Mouse (Mus musculus): ENCODE results near the gene Lmo7.

Lmo7 gene

DNA sequence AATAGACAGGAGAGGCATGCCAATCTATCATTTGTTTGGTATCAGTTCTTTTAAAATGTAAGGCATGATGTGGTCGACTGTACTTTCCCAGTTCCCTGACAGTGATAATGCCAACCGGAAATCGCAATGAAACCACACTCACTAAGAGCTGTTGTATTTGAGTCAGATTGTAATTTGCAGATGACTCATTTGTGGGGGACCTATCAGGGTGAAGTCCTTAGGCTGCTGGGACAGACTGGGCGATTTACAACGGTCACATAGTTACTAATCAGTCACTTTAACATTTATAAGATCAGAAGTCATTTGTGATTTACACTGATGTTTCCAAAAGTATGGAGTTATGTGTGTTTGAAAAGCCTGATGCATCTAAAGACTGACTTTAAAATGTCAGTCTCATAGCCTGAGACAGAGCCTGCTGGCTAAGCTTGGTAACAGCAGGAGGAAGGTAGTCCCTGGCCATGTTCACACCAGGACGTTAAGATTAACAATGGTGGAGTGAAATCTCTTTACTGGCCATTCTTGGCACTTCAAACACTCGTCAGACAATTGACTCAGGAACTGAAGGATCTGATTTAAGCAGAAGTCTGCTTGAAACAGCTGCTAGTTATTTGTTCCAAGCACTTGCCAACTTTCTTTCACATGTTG is 149.4 kb downstream of the Lmo7 start:
- DNase-seq (ENCODE audit: low spot score) = no peak

DNA sequence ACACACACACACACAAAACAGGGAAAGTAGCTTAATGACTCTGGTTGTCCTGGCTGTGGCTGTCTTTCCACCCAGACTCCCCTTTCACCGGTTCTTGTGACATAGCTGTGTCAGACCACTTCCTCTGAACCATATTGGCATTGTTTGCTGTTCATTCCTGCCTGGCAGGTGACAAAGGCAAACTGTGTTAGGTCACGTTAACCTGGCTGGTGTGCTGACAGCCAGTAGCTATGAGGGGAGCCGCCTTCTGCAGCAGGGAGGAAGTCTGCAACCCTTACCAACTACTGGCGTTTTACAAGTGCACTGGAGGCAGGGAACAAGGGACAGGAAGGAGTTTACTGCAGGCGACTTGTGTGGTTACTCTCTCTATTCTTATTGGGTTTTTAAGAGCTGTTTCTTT is 153.2 kb downstream of the Lmo7 start:
- DNase-seq (ENCODE audit: low spot score) = peak; percentile 15

DNA sequence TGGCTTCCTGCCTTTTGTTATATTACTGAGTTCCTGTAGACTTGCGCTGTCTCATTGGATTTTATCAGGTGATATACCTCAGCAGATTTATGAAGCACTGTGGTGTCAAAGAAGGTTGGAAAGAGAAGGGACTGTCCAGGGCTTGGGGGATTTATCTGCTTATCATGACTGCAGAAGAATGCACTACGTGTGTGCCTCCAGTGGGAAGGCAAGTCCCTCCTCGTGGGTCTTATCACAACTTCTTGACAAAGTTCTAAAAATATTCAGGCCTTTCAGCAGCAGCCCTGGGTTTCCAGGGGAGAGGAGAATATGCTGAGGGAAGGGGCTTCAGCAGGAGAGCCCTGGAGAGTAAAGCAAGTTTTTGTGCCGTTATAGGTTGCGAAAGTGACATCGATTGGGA is 154.0 kb downstream of the Lmo7 start:
- no peak for DNase-seq (ENCODE audit: low spot score)

GRCm38 (mm10) chr14:101886320-101886719 is 156.6 kb downstream of the Lmo7 start:
- no peak for DNase-seq (ENCODE audit: low spot score)

DNA sequence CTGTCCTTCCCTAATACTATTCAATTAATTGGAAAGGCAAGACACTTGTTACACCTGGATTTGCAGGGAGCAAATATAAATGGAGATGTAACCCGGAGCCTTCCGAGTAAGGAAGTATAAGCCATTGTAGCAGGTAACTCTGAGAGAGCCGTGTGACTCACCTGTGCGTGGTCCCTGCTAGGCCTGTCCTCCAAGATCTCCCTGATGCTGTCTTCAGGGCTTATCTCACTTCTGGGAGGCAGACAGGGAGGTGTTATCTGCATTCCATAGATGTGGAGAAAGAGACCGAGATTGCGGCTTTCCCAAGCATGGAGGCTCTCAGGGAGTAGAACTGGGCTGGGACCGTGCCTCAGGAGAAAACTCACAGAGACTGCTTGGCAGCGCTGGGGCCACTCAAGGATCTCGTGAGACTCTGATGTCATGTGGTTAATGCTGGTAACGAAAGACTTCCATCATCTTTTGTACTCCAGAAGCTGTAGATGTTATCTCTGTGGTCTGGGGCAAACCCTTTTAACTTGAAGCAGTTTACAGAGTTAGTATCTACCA is 162.2 kb downstream of the Lmo7 start:
- DNase-seq (ENCODE audit: low spot score) = no peak

- DNase-seq (ENCODE audit: low spot score) = no peak
Measured at GRCm38 (mm10) chr14:101892496-101892895, 162.7 kb downstream of the Lmo7 start.

DNA sequence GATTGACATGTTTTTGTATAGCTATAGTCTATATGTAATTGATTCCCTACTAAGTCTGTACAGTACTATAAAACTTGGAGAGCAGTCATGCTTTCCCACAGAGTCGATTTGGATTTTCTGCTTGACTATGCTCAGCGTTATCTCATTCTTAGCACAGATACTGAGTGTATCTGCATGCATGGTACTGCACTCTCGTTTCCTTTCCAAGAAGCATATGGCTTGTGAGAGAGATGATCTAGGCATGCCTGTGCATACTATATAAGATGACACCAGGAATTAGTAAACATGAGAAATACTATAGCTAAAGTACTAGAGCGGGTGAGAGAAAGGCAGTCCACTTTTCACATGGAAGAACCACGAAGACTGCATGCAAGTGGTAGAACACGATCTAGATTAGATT is 163.5 kb downstream of the Lmo7 start:
- no peak for DNase-seq (ENCODE audit: low spot score)

- DNase-seq (ENCODE audit: low spot score) = no peak
Measured at GRCm38 (mm10) chr14:101898250-101898649, 168.5 kb downstream of the Lmo7 start.

- DNase-seq (ENCODE audit: low spot score) = no peak
Measured at GRCm38 (mm10) chr14:101901496-101901895, 171.7 kb downstream of the Lmo7 start.

- DNase-seq (ENCODE audit: low spot score) = no peak
Measured at GRCm38 (mm10) chr14:101901976-101902375, 172.2 kb downstream of the Lmo7 start.

GRCm38 (mm10) chr14:101903722-101904121 is 174.0 kb downstream of the Lmo7 start:
- DNase-seq (ENCODE audit: low spot score) = no peak

- DNase-seq (ENCODE audit: low spot score) = no peak
Measured at GRCm38 (mm10) chr14:101911983-101912382, 182.2 kb downstream of the Lmo7 start.

GRCm38 (mm10) chr14:101912392-101912791 is 182.6 kb downstream of the Lmo7 start:
- no peak for DNase-seq (ENCODE audit: low spot score)

DNA sequence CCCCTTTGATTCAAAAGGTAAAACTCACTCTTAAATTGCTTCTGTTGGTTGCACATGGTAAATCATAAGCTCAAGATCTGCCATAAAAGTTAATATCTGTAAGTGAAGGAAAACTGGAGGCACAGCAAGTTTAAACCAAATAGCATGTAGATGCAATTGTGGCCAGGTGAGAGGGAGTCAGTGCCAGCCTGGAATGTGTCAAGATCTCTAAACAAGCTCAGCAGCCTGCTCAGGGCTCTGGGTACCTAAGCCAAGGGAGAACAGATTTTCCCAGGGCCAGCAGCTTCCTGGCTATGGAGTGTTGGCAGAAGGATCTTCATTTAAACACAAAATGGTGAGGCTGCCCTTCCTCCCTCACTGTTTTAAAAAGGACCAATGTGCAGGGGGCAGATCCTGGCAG is 184.6 kb downstream of the Lmo7 start:
- no peak for DNase-seq (ENCODE audit: low spot score)

- no peak for DNase-seq (ENCODE audit: low spot score)
Measured at GRCm38 (mm10) chr14:101915867-101916266, 186.1 kb downstream of the Lmo7 start.

DNA sequence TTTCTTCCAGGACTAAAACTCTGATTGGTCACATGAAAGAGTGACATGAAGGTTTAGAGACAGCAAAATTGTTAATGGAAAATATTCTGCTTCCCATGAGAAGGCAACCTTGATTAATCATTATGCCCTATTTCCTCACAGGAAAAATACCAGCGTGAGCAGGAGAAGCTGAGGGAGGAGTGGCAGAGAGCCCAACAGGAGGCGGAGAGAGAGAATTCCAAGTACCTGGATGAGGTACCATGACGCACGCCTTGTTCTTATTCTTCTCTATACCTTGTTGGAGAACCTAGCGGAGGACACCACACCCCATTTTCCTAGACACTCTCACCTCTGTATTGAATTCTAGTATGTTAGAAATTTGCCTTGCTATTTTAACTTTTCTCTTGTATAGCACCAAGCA is 188.7 kb downstream of the Lmo7 start:
- DNase-seq (ENCODE audit: low spot score) = no peak

DNA sequence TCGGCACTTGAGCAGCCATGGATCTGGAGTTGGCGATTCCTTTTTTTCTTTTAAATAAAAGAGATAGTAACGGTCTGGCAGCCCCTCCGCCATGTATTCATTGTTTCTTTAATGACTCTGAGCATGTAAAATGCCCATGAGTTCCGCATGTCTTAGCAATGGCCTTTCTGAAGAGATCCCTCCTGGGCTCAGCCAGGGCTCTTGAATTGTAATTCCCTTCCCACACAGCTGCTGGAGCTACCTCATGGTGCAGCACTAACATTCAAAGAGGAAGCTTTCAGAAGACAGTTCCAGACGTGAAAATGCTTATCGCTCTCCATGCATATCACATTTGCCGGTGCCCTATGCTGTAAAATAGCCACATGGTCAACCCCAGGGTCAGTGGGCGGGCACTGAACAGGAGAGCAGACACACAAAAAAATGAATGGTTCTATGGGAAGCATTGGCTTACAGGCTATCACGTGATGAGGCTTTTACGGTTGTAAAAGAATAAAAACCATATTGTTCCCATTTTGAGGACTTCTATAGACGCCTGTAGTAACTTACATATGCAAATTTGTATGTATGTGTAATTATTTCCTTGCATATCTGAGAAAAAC is 198.0 kb downstream of the Lmo7 start:
- DNase-seq (ENCODE audit: low spot score) = no peak

DNA sequence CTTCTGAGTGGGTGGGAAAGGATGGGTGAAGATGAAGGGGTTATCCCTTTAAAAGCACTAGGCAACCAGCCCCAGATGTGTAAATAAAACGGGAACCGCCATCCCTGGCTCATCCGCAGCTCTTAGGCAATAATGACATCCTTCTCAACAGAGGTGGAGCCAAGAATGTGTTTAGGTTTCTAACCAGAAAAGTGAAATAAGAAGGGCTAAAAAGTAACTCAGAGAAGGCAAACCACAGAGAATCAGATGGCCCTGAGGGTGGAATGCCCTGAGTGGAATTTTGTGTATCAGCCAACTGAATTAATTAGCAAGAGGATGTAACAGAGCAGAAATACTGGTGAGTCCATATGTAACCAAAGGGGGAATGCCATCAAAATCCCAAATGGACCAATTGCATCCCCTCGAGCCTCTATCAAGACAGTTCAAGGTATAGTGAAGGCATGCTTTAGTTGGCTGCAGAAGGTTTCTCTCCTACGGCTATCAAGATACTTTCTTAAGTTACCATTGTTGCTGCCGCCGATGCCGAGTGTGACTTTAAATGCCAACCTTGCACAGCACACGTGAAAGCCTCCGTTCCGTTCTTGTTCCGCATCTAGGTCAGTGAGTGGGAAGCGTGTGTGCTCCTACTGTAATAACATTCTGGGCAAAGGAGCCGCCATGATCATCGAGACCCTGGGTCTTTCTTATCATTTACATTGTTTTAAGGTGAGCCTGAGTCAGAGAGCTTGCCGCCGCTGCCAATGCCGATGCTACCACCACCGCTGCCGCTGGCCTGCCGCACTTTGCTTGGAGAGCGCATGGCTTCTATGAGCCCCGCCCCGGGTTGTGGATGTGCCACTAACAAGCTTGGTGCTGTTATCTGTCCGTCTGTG is 201.1 kb downstream of the Lmo7 start:
- no peak for DNase-seq (ENCODE audit: low spot score)

DNA sequence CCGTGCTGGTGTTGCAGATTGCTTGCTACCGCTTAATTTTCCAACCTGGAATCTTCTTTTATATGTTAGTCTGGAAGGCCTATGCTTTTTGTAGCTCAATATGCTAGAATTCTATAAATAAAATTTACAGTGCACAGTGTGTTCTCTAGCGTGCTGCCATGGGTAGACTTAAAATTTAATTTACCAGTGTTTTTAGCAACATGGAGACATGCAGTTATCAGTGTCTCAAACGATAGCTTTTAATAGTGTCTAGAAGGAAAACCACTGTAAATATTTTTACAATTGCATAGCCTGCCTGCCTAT is 201.6 kb downstream of the Lmo7 start:
- no peak for DNase-seq (ENCODE audit: low spot score)

DNA sequence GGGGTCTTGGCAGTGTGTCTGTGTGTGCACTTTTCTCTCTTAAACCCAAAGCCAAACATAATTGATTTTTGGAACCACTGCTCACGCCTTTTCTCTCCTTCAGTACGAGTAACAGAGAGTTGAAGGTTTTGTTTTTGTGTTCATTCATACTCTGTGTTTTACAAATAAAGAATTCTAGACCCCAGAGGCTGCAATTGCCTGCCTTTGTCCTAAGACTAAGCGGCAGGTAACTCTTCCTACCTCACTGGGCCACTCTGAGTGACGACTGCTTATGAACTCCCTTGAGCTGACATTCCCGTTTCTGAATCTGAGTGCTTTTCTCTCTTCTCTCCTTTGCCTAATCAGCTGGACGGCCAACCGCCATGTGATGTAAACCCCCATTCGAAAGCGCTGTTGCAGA is 203.8 kb downstream of the Lmo7 start:
- DNase-seq (ENCODE audit: low spot score) = no peak

- DNase-seq (ENCODE audit: low spot score) = no peak
Measured at GRCm38 (mm10) chr14:101942971-101943370, 213.2 kb downstream of the Lmo7 start.

GRCm38 (mm10) chr14:101946711-101947516 is 217.2 kb downstream of the Lmo7 start:
- no peak for DNase-seq (ENCODE audit: low spot score)

All from ovary, adult 18-20 months (tissue).